Mouse (Mus musculus) bone marrow, adult 2 months (tissue): ENCODE data around the gene Tacc2.

Experiments used
- CTCF ChIP-seq: fragments of 200-500 bp; IDR thresholded peaks from 2 replicates; pipeline ENCODE4 v1.5.1; 2011; ENCODE audit warnings: low read length, control low read depth; ENCODE audit not compliant: control insufficient read depth, insufficient read depth
- POLR2A ChIP-seq: fragments of 200-500 bp; IDR thresholded peaks from 2 replicates; pipeline ENCODE4 v1.6.1; 2011; ENCODE audit warnings: low read depth, mild to moderate bottlenecking, control low read depth, low read length, borderline replicate concordance; ENCODE audit not compliant: control insufficient read depth

GRCm38 (mm10) chr7:130572821-130573220, 4.4 kb upstream of the Tacc2 start, which contains the start of gene Nsmce4a:
- TF ChIP-seq CTCF (no peak), POLR2A (no peak)
